Mouse (Mus musculus) ZHBTc4 (cell line): Measurements from ENCODE around the gene Dnah6.
A peak's percentile ranks its signal among the peaks of the same experiment; 100 is the strongest.

Experiments
- DNase-seq: peaks from one replicate; pipeline ENCODE4 v3.0.0-alpha.2; 2011; ENCODE audit warnings: low read depth, low spot score

Gene Dnah6

DNA sequence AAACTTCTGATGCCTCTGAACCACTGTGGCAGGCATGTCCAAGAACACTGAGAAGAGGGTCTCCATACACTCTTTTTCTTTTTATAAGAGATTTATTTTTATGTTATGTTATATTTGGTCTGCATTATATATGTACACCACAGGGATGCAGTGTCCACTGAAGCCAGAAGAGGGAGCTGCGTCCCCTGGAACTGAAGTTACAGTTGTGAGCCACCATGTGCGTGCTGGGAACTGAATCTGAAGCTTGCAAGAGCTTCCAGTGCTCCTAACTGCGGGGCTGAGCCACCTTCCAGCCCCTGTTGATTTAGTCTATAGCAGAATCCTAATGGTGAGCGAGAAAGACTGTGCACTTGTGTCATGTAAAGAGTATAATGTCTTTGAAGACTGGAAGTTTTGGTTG lies 78.7 kb downstream of the Dnah6 start:
- DNase-seq, result peak; percentile 57

GRCm38 (mm10) chr6:73140836-73141235 lies 80.6 kb downstream of the Dnah6 start:
- DNase-seq, result no peak

DNA sequence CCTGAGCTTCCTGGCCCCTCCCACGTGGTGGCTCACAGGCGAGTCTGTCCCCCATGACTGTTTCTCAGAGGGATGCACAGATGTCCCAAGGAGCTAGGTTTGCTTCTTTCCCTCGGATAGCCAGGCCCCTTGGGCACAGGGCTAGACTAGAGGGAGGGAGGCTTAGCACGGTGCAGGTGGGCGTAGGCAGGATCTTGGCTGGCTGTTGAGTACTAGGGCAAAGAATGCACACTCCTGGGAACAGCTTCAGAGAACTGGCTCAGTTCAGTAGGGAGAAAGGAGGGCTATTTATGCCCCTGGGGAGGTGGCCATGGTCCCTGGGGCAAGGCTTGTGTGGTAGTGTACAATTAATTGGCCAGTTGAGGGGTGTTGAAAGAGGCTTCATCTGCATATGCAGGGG lies 88.7 kb downstream of the Dnah6 start:
- peak; percentile 17 for DNase-seq

GRCm38 (mm10) chr6:73127594-73127993 lies 93.9 kb downstream of the Dnah6 start:
- no peak for DNase-seq

GRCm38 (mm10) chr6:73120348-73120747 lies 101.1 kb downstream of the Dnah6 start:
- no peak for DNase-seq

DNA sequence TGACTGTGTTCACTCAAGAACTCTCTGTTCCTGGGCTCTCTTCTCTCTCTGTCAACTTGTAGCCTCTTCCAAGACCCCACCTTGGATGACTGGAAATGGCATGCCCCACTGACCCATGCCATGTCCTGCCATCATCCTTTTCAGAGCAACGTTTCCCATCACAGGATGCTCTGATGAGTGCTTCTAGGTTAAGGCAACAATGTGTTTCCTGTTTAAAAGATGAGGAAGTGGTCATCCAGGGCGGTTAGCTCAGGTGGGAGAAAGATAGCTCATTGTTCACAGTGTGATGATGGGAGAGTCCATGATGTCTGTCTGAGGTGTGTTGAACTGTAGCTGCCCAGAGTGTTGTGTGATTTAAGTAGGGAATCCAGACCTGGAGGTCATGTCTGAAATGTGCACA lies 107.6 kb downstream of the Dnah6 start:
- DNase-seq, result no peak

- no peak for DNase-seq
Observed at GRCm38 (mm10) chr6:73113365-73113764, 108.1 kb downstream of the Dnah6 start.

GRCm38 (mm10) chr6:73093133-73093532 lies 128.3 kb downstream of the Dnah6 start:
- no peak for DNase-seq

DNA sequence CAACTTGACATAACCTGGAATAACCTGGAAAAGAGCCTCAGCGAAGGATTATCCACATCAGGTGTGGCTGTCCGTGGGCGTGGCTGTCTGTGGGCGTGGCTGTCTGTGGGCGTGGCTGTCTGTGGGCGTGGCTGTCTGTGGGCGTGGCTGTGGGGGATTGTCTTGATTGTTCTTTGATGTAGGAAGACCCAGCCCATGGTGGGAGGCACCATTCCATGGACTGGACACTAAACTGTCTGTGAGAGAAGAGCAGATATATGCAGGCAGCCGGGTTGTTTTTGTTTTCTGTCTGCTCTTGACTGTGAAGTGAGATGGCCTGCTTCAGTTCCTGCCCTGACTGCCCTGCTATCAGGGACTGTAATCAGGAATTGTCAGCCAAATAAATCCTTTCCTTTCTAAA lies 130.6 kb downstream of the Dnah6 start:
- DNase-seq, result peak; percentile 70

- DNase-seq, result no peak
Observed at GRCm38 (mm10) chr6:73082571-73082970, 138.9 kb downstream of the Dnah6 start.

GRCm38 (mm10) chr6:73072093-73072786 lies 149.2 kb downstream of the Dnah6 start:
- DNase-seq, result no peak

DNA sequence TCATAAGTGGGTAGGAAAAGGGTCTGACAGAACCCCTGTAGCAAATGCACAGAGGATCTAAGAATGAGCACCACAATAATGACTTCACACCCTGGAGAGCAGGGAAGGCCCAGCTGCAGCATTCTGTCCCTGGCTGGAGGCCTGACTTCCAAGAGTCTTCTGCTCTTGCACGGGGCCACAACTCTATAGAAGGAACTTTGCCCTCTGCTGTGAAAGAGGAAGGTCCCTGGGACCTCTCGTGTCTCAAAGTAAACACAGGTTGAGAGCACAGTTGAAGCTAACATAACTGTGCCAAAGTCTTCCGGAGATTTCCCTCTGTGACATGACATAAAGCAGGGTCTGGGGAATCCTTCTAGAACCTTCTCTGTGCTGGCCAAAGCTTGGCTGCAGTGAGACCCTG lies 150.2 kb downstream of the Dnah6 start:
- DNase-seq, result no peak

DNA sequence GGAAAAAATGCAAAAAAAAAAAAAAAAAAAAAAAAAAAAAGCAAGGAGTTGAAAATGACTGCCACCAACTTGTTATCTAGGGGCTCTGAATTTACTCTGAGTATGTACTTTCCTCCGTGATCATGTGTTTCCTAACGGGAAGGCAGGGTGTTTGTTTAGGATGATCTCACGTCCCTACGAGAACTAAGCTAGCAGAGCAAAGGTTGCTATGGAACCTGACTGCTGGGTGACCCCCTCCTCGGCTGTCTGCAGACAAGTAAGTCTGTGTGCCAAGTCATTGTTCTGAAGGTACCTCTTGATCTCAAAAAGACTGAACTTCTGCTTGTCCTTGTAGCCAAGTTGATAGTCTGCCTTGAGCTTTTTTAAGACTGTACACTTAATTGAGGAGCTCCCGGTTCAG lies 150.8 kb downstream of the Dnah6 start:
- no peak for DNase-seq

- DNase-seq, result no peak
Observed at GRCm38 (mm10) chr6:73064551-73064950, 156.9 kb downstream of the Dnah6 start.

- DNase-seq, result no peak
Observed at GRCm38 (mm10) chr6:73059596-73060121, 161.8 kb downstream of the Dnah6 start.

- DNase-seq, result no peak
Observed at GRCm38 (mm10) chr6:73059162-73059561, 162.3 kb downstream of the Dnah6 start.

DNA sequence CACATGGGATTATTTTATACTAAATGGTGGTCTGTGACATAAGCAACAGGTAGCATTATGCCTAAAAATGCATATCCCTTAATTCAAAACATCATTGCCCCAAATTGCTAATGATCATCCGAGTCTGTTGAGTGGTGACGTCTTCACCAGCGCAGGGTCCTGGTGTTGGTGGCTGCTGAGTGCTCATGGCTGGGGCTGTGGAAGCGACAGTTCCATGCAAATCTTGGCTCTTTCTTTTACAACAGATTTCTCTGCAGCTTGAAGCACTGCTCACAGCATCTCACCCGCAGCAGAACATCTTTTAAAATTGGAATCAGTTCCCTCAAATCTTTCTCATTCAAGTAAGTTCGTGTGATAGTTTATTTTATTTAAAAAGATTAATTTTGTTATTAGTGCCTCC lies 166.1 kb downstream of the Dnah6 start:
- DNase-seq, result no peak

- DNase-seq, result no peak
Observed at GRCm38 (mm10) chr6:73054807-73055206, 166.6 kb downstream of the Dnah6 start.

DNA sequence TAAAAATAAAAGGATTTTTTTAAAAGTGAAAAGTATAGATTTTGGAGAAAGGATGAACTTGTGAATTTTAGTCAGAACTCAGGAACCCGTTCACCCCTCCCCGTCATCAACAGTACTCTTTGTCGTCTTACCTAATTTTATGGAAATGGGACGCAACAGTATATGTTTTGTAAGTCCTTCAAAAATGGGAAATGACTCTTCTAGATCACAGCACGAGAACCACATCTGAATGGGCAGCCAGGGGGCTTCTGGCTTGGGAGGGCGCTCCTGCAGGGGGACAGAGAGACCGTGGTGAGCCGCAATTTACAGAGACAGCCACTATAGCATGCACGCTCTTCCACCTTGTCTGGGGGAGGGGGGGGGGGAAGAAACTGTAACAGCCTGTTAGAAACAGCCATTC lies 167.9 kb downstream of the Dnah6 start:
- DNase-seq, result no peak

- DNase-seq, result no peak
Observed at GRCm38 (mm10) chr6:73047259-73047658, 174.2 kb downstream of the Dnah6 start.

DNA sequence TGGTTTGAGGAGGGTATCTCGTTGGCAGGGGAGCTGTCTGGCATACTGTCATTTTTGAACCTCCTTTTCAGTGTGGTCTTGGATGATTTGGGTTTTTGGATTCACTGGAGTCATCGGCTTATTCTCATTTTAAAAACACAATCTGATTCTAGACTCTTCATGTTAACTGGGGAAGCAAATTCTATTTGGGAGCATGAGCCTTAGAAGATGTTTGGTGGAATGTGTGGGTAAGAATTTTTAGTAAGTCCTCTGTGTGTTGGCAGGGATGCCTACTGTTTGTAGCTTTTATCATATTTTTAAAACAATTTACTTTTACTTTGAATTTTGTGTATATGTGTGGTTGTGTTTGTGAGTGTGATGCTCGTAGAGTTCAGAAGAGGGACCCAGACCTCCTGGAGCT lies 175.5 kb downstream of the Dnah6 start:
- DNase-seq, result no peak

GRCm38 (mm10) chr6:73042278-73042677 lies 179.2 kb downstream of the Dnah6 start:
- no peak for DNase-seq

GRCm38 (mm10) chr6:73038291-73038690 lies 183.2 kb downstream of the Dnah6 start:
- DNase-seq, result no peak

GRCm38 (mm10) chr6:73028853-73029252 lies 192.6 kb downstream of the Dnah6 start:
- DNase-seq, result no peak
